Mouse (Mus musculus): ENCODE data around the gene Smoc2. TPM values are rescaled to one million over a fixed set of nuclear protein-coding genes. Genes with fewer than 3 reads are reported as not detected.

Gene Smoc2
- total and polyA plus RNA-seq, 3 experiments = 0.34 TPM; not detected in 2

- DNase-seq (ENCODE audit: extremely low read depth) = no peak
- Histone ChIP-seq H3K9me3 (replicated peaks; ENCODE audit: low read length) (no peaks in the 10 kb centered on the region), H3K4me1 (ENCODE audit: control insufficient read depth in 1 of 2, insufficient read depth in 2 of 2) (no peaks in the 10 kb centered on the region), H3K4me2 (ENCODE audit: insufficient read depth, low read depth, poor library complexity, severe bottlenecking) (no peak overlapping the region), H3K79me2 (replicated peaks; ENCODE audit: control insufficient read depth, extremely low read depth, insufficient read depth, poor library complexity, severe bottlenecking) (no peaks in the 10 kb centered on the region), H3K4me3 (replicated peaks in 1 of 3; ENCODE audit: low read depth in 2 of 3, low read length in 2 of 3, poor library complexity in 1 of 3) (no peak overlapping the region), H3K27me3 (replicated peaks) (peaks cover 45% of the 10 kb centered on the region), H3K9ac (ENCODE audit: insufficient read depth, low read depth) (no peak overlapping the region), H3K27ac (ENCODE audit: insufficient read depth, low read depth) (no peak overlapping the region), H3K36me3 (replicated peaks in 1 of 2; ENCODE audit: control insufficient read depth in 1 of 2, insufficient read depth in 1 of 2, low read length in 1 of 2) (no peaks in the 10 kb centered on the region)
- in situ Hi-C loops (cut with MboI; ENCODE audit: low pct_ligation_motif_present, low pct_unique_long_range_greater_than_20kb, low sequenced_read_pairs) (no loop called here), dilution Hi-C loops (cut with MboI; ENCODE audit: extremely low pct_ligation_motif_present, extremely low pct_unique_long_range_greater_than_20kb, low sequenced_read_pairs) (no loop called here)
- TF ChIP-seq POLR2AphosphoS2 (IDR thresholded peaks at IDR 0.05; ENCODE audit: low read depth, low read length) = no peak
Measured at GRCm38 (mm10) chr17:14345556-14345955, 66.2 kb downstream of the Smoc2 start.

DNA sequence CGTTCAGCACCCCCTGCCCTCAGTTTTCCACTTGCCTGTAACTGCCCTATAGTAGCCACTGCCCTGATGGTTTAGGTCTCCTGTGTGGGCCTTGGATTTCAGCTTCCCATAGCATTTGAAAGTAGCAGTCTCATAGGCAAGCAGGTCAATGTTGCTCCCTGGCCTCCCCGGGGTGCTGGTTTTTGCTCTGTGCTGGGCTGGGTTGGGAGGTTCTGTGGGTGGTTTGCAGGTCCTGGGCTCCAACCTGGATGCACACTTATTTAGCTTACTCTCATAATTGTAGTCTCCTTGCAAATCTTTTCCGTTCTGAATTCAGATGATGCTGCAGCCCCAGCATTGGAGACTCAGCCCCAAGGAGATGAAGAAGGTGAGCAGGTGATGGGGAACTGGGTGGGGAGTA lies 67.6 kb downstream of the Smoc2 start:
- Histone ChIP-seq H3K4me1 (ENCODE audit: control insufficient read depth in 1 of 2, insufficient read depth in 2 of 2) (no peaks in the 10 kb centered on the region), H3K36me3 (replicated peaks in 1 of 2; ENCODE audit: control insufficient read depth in 1 of 2, insufficient read depth in 1 of 2, low read length in 1 of 2) (no peaks in the 10 kb centered on the region), H3K9ac (ENCODE audit: insufficient read depth, low read depth) (no peak overlapping the region), H3K4me2 (ENCODE audit: insufficient read depth, low read depth, poor library complexity, severe bottlenecking) (no peak overlapping the region), H3K27me3 (replicated peaks) (peaks cover 33% of the 10 kb centered on the region), H3K4me3 (replicated peaks in 1 of 3; ENCODE audit: low read depth in 2 of 3, low read length in 2 of 3, poor library complexity in 1 of 3) (no peak overlapping the region), H3K27ac (ENCODE audit: insufficient read depth, low read depth) (no peak overlapping the region), H3K9me3 (replicated peaks; ENCODE audit: low read length) (no peaks in the 10 kb centered on the region), H3K79me2 (replicated peaks; ENCODE audit: control insufficient read depth, extremely low read depth, insufficient read depth, poor library complexity, severe bottlenecking) (no peaks in the 10 kb centered on the region)
- DNase-seq (ENCODE audit: extremely low read depth) = no peak
- TF ChIP-seq MXI1 (IDR thresholded peaks at IDR 0.05; ENCODE audit: low read depth, low read length) (no peak), EP300 (IDR thresholded peaks at IDR 0.05; ENCODE audit: low read length) (no peak), BHLHE40 (IDR thresholded peaks at IDR 0.05; ENCODE audit: low read depth, low read length) (no peak), NRF1 (IDR thresholded peaks at IDR 0.05; ENCODE audit: low read depth, low read length) (no peak), ETS1 (conservative IDR thresholded peaks at IDR 0.05; ENCODE audit: low read depth, low read length) (no peak), TBP (conservative IDR thresholded peaks at IDR 0.05; ENCODE audit: low read depth, low read length) (no peak), SMC3 (IDR thresholded peaks at IDR 0.05; ENCODE audit: low read depth, low read length) (no peak), MYC (IDR thresholded peaks at IDR 0.05; ENCODE audit: low read depth, low read length) (no peak), CTCF (conservative IDR thresholded peaks at IDR 0.05 in 1 of 2, IDR thresholded peaks at IDR 0.05 in 1 of 2; ENCODE audit: low read depth in 2 of 2, low read length in 2 of 2) (no peak), USF1 (IDR thresholded peaks at IDR 0.05; ENCODE audit: low read depth, low read length) (no peak), CHD2 (IDR thresholded peaks at IDR 0.05; ENCODE audit: low read length) (no peak), PAX5 (IDR thresholded peaks at IDR 0.05; ENCODE audit: low read length) (no peak), SIN3A (IDR thresholded peaks at IDR 0.05; ENCODE audit: low read length) (no peak)
- in situ Hi-C loops (cut with MboI; ENCODE audit: low pct_ligation_motif_present, low pct_unique_long_range_greater_than_20kb, low sequenced_read_pairs) (no loop called here), dilution Hi-C loops (cut with MboI; ENCODE audit: extremely low pct_ligation_motif_present, extremely low pct_unique_long_range_greater_than_20kb, low sequenced_read_pairs) (no loop called here)

DNA sequence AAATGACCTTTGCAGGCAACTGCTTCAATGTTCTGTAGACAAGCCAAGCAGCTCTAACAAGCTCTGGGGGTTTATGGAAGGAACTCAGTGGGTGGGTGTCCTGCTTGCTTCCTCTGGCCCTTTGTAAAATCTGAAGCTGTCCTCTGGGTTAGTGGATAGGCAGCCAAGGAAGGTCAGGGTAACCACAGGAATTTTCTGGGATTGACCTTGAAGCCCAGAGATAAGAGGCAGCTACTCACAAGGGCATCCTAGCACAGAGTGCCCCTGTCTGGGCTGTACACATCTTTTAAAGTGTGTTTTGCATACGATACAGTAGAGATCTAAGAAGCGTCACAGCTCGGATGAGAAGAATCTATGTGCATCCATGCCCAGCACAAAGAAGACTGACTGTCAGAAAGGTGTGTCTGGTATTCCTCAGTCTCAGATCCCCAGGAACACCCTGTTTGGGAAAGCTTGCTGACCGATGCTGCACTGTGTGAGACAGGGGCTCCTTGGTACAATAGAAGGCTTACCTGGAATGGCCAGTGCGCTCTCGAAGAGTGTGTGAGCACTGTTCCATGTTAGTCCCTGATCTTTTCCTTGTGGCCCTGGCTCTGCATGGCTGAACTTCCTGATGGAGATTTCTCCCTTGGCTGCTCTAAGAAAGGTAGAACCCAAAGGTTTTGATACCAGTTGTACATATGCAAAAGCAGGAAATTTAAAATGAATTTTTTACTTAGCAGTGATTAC lies 69.9 kb downstream of the Smoc2 start:
- no peak for DNase-seq (ENCODE audit: extremely low read depth)
- no peak overlapping the region for H3K4me2 ChIP-seq (ENCODE audit: insufficient read depth, low read depth, poor library complexity, severe bottlenecking)
- H3K27ac ChIP-seq (ENCODE audit: insufficient read depth, low read depth) = no peak overlapping the region
- TF ChIP-seq ZMIZ1 (IDR thresholded peaks at IDR 0.05; ENCODE audit: low read depth, low read length) = no peak
- TF ChIP-seq JUN (IDR thresholded peaks at IDR 0.05; ENCODE audit: insufficient read depth, low read depth, low read length) = no peak
- no peak for TF ChIP-seq GABPA (IDR thresholded peaks at IDR 0.05; ENCODE audit: insufficient replicate concordance, low read depth, low read length)
- no peak for TF ChIP-seq CTCF (conservative IDR thresholded peaks at IDR 0.05 in 1 of 2, IDR thresholded peaks at IDR 0.05 in 1 of 2; ENCODE audit: low read depth in 2 of 2, low read length in 2 of 2)
- TF ChIP-seq KAT2A (IDR thresholded peaks at IDR 0.05; ENCODE audit: insufficient replicate concordance, low read length) = no peak
- no peak for TF ChIP-seq POLR2A (IDR thresholded peaks at IDR 0.05; ENCODE audit: low read depth, low read length)
- no peak for TF ChIP-seq E2F4 (IDR thresholded peaks at IDR 0.05; ENCODE audit: insufficient replicate concordance, low read depth, low read length)
- TF ChIP-seq PAX5 (IDR thresholded peaks at IDR 0.05; ENCODE audit: low read length) = no peak
- TF ChIP-seq SIN3A (IDR thresholded peaks at IDR 0.05; ENCODE audit: low read length) = no peak
- TF ChIP-seq RCOR1 (conservative IDR thresholded peaks at IDR 0.05; ENCODE audit: low read depth, low read length) = no peak
- no peak for TF ChIP-seq TCF12 (IDR thresholded peaks at IDR 0.05; ENCODE audit: low read depth, low read length)
- TF ChIP-seq MAZ (IDR thresholded peaks at IDR 0.05; ENCODE audit: low read depth, low read length) = no peak
- no peak for TF ChIP-seq USF2 (conservative IDR thresholded peaks at IDR 0.05; ENCODE audit: low read depth, low read length)
- H3K36me3 ChIP-seq (replicated peaks in 1 of 2; ENCODE audit: control insufficient read depth in 1 of 2, insufficient read depth in 1 of 2, low read length in 1 of 2) = no peaks in the 10 kb centered on the region
- no peak overlapping the region for H3K4me3 ChIP-seq (replicated peaks in 1 of 3; ENCODE audit: low read depth in 2 of 3, low read length in 2 of 3, poor library complexity in 1 of 3)
- dilution Hi-C loops (cut with MboI; ENCODE audit: extremely low pct_ligation_motif_present, extremely low pct_unique_long_range_greater_than_20kb, low sequenced_read_pairs) (no loop called here), in situ Hi-C loops (cut with MboI; ENCODE audit: low pct_ligation_motif_present, low pct_unique_long_range_greater_than_20kb, low sequenced_read_pairs) (no loop called here)
- no peak overlapping the region for H3K9ac ChIP-seq (ENCODE audit: insufficient read depth, low read depth)
- H3K27me3 ChIP-seq (replicated peaks) = peaks cover 27% of the 10 kb centered on the region
- H3K4me1 ChIP-seq (ENCODE audit: control insufficient read depth in 1 of 2, insufficient read depth in 2 of 2) = no peaks in the 10 kb centered on the region
- peaks cover 3% of the 10 kb centered on the region for H3K9me3 ChIP-seq (replicated peaks; ENCODE audit: low read length)
- H3K79me2 ChIP-seq (replicated peaks; ENCODE audit: control insufficient read depth, extremely low read depth, insufficient read depth, poor library complexity, severe bottlenecking) = no peaks in the 10 kb centered on the region

All from CH12.LX (cell line).